Mouse (Mus musculus) liver, postnatal 0 days (tissue): ENCODE data around the gene Gm20509.

Experiments
- CTCF ChIP-seq: sonication (generic); IDR thresholded peaks from 2 replicates; pipeline ENCODE4 v1.5.1; 2016; ENCODE audit warnings: antibody characterized with exemption, low read depth
- EP300 ChIP-seq: IDR thresholded peaks from 2 replicates; pipeline ENCODE4 v1.6.1; 2016; ENCODE audit warnings: antibody characterized with exemption, low read depth, mild to moderate bottlenecking

- no peak for TF ChIP-seq CTCF
- TF ChIP-seq EP300 = no peak
Observed at GRCm38 (mm10) chr9:73103880-73104198, 1.6 kb downstream of the Gm20509 start.
